Mouse (Mus musculus) MEL (cell line): Measurements from ENCODE around the gene Atp5h. TPM values are rescaled to one million over a fixed set of nuclear protein-coding genes. Genes with fewer than 3 reads are reported as not detected.

Experiments used
- DNase-seq: peaks from one replicate; pipeline ENCODE4 v3.0.0; 2011; ENCODE audit warnings: low read depth, low spot score
- H3K27ac ChIP-seq: 2 replicates; pipeline ENCODE4 v1.5.1; 2012; ENCODE audit warnings: low read depth, mild to moderate bottlenecking, control low read depth, low read length, moderate library complexity; ENCODE audit not compliant: control insufficient read depth
- H3K27me3 ChIP-seq, 2 experiments: fragments of 150-350 bp in 1 of 2; sonication (generic) in 1 of 2; 2 replicates each; pipeline ENCODE4 v1.6.1; 2012; ENCODE audit warnings: low read length in 2 of 2, mild to moderate bottlenecking in 2 of 2, improper control_type of control experiment in 1 of 2, moderate library complexity in 1 of 2; ENCODE audit not compliant: insufficient read depth in 2 of 2, control insufficient read depth in 1 of 2
- H3K36me3 ChIP-seq, 2 experiments: 2 replicates each; pipeline ENCODE4 v1.6.1; 2012 to 2014; ENCODE audit warnings: low read length in 2 of 2, improper control_type of control experiment in 1 of 2, inconsistent platforms in 1 of 2, mild to moderate bottlenecking in 1 of 2; ENCODE audit not compliant: insufficient read depth in 2 of 2, control insufficient read depth in 1 of 2
- H3K4me1 ChIP-seq, 2 experiments: fragments of 150-350 bp in 1 of 2; sonication (generic) in 1 of 2; 2 replicates each; pipeline ENCODE4 v1.6.1; 2012; ENCODE audit warnings: low read length in 2 of 2, improper control_type of control experiment in 1 of 2, mild to moderate bottlenecking in 1 of 2; ENCODE audit not compliant: insufficient read depth in 2 of 2, control insufficient read depth in 1 of 2
- H3K4me3 ChIP-seq, 2 experiments: fragments of 150-350 bp in 1 of 2; sonication (generic) in 1 of 2; 2 replicates each; pipeline ENCODE4 v1.5.1; 2012; ENCODE audit warnings: low read depth in 2 of 2, low read length in 2 of 2, mild to moderate bottlenecking in 2 of 2, moderate library complexity in 2 of 2, control low read depth in 1 of 2, improper control_type of control experiment in 1 of 2; ENCODE audit not compliant: control insufficient read depth in 1 of 2, insufficient read depth in 1 of 2
- H3K79me2 ChIP-seq: 2 replicates; pipeline ENCODE4 v1.6.1; 2012; ENCODE audit warnings: mild to moderate bottlenecking, low read length, moderate library complexity; ENCODE audit not compliant: control insufficient read depth, poor library complexity, insufficient read depth
- H3K9ac ChIP-seq: 2 replicates; pipeline ENCODE4 v1.6.1; 2012; ENCODE audit warnings: low read depth, mild to moderate bottlenecking, control low read depth, low read length, moderate library complexity; ENCODE audit not compliant: control insufficient read depth, poor library complexity, severe bottlenecking
- H3K9me3 ChIP-seq: fragments of 150-350 bp; sonication (generic); replicated peaks from 2 replicates; pipeline ENCODE4 v1.6.1; 2012; ENCODE audit warnings: mild to moderate bottlenecking, low read length, improper control_type of control experiment, moderate library complexity; ENCODE audit not compliant: insufficient read depth
- CHD1 ChIP-seq: IDR thresholded peaks from 2 replicates; pipeline ENCODE4 v1.6.1; 2012; ENCODE audit warnings: low read depth, mild to moderate bottlenecking, inconsistent platforms, low read length, improper control_type of control experiment
- E2F4 ChIP-seq: IDR thresholded peaks from 2 replicates; pipeline ENCODE4 v1.6.1; 2011; ENCODE audit warnings: low read depth, low read length, improper control_type of control experiment, borderline replicate concordance
- ELF1 ChIP-seq: IDR thresholded peaks from 2 replicates; pipeline ENCODE4 v1.6.1; 2014; ENCODE audit warnings: low read depth, mild to moderate bottlenecking, inconsistent platforms, low read length, improper control_type of control experiment, moderate library complexity
- MAFK ChIP-seq: IDR thresholded peaks from 2 replicates; pipeline ENCODE4 v1.6.1; 2011; ENCODE audit warnings: low read depth, mild to moderate bottlenecking, low read length, improper control_type of control experiment, borderline replicate concordance
- MAX ChIP-seq: IDR thresholded peaks from 2 replicates; pipeline ENCODE4 v1.6.1; 2011; ENCODE audit warnings: low read length, improper control_type of control experiment
- MAZ ChIP-seq: IDR thresholded peaks from 2 replicates; pipeline ENCODE4 v1.6.1; 2012; ENCODE audit warnings: low read depth, mild to moderate bottlenecking, inconsistent platforms, low read length, improper control_type of control experiment
- MXI1 ChIP-seq: IDR thresholded peaks from 2 replicates; pipeline ENCODE4 v1.6.1; 2011; ENCODE audit warnings: mild to moderate bottlenecking, low read depth, low read length, improper control_type of control experiment
- MYC ChIP-seq: IDR thresholded peaks from 2 replicates; pipeline ENCODE4 v1.6.1; 2011; ENCODE audit warnings: low read depth, mild to moderate bottlenecking, low read length, improper control_type of control experiment, moderate library complexity
- NRF1 ChIP-seq: IDR thresholded peaks from 2 replicates; pipeline ENCODE4 v1.6.1; 2014; ENCODE audit warnings: low read depth, mild to moderate bottlenecking, inconsistent platforms, low read length, improper control_type of control experiment, moderate library complexity; ENCODE audit not compliant: poor library complexity, insufficient read depth, severe bottlenecking
- POLR2A ChIP-seq, 2 experiments: IDR thresholded peaks; 2 replicates each; pipeline ENCODE4 v1.6.1; 2011 to 2012; ENCODE audit warnings: low read length in 2 of 2, mild to moderate bottlenecking in 2 of 2, control low read depth in 1 of 2, improper control_type of control experiment in 1 of 2, low read depth in 1 of 2, moderate library complexity in 1 of 2; ENCODE audit not compliant: control insufficient read depth in 1 of 2, insufficient read depth in 1 of 2, poor library complexity in 1 of 2
- POLR2AphosphoS5 ChIP-seq: IDR thresholded peaks from 2 replicates; pipeline ENCODE4 v1.6.1; 2012; ENCODE audit warnings: low read depth, borderline replicate concordance, mild to moderate bottlenecking, inconsistent platforms, low read length, moderate library complexity, mixed read lengths
- RAD21 ChIP-seq: IDR thresholded peaks from 2 replicates; pipeline ENCODE4 v1.6.1; 2011; ENCODE audit warnings: mild to moderate bottlenecking, low read depth, low read length, improper control_type of control experiment
- RCOR1 ChIP-seq: IDR thresholded peaks from 2 replicates; pipeline ENCODE4 v1.6.1; 2012; ENCODE audit warnings: low read depth, mild to moderate bottlenecking, inconsistent platforms, low read length, improper control_type of control experiment
- SIN3A ChIP-seq: IDR thresholded peaks from 2 replicates; pipeline ENCODE4 v1.6.1; 2012; ENCODE audit warnings: low read length, improper control_type of control experiment, inconsistent platforms
- SMC3 ChIP-seq: IDR thresholded peaks from 2 replicates; pipeline ENCODE4 v1.6.1; 2011; ENCODE audit warnings: low read depth, low read length, improper control_type of control experiment
- TBP ChIP-seq: IDR thresholded peaks from 2 replicates; pipeline ENCODE4 v1.8.0; 2011; ENCODE audit warnings: low read depth, low read length, improper control_type of control experiment
- USF1 ChIP-seq: IDR thresholded peaks from 2 replicates; pipeline ENCODE4 v1.6.1; 2014; ENCODE audit warnings: low read depth, mild to moderate bottlenecking, inconsistent platforms, low read length, improper control_type of control experiment, moderate library complexity
- ZC3H11A ChIP-seq: IDR thresholded peaks from 2 replicates; pipeline ENCODE4 v1.6.1; 2012; ENCODE audit warnings: low read depth, mild to moderate bottlenecking, inconsistent platforms, low read length, improper control_type of control experiment
- ZMIZ1 ChIP-seq: IDR thresholded peaks from 2 replicates; pipeline ENCODE4 v1.6.1; 2012; ENCODE audit warnings: low read depth, mild to moderate bottlenecking, inconsistent platforms, low read length, improper control_type of control experiment, moderate library complexity
- ZNF384 ChIP-seq: IDR thresholded peaks from 2 replicates; pipeline ENCODE4 v1.6.1; 2012; ENCODE audit warnings: low read depth, mild to moderate bottlenecking, inconsistent platforms, low read length, improper control_type of control experiment
- polyA plus RNA-seq, 2 experiments: library from polyadenylated mRNA; stranded (reverse) in 1 of 2; unstranded in 1 of 2; fragments of >175 nt in 1 of 2; fragments of >200 nt in 1 of 2; gene quantifications; 2 replicates each; pipeline versions ENCODE4 v1.2.1 to v1.2.4; 2012; ENCODE audit warnings: low replicate concordance in 2 of 2, low read depth in 1 of 2; ENCODE audit not compliant: insufficient read length in 2 of 2, insufficient read depth in 1 of 2, missing spikeins in 1 of 2
- total RNA-seq: library from RNA; depleted of rRNA; stranded (reverse); fragments of 300-350 nt; gene quantifications from 2 replicates; pipeline ENCODE4 v1.2.3, GENCODE M21; 2012

Atp5h gene
- total and polyA plus RNA-seq, 3 experiments: 525 to 1,715 (median 706) TPM

DNA sequence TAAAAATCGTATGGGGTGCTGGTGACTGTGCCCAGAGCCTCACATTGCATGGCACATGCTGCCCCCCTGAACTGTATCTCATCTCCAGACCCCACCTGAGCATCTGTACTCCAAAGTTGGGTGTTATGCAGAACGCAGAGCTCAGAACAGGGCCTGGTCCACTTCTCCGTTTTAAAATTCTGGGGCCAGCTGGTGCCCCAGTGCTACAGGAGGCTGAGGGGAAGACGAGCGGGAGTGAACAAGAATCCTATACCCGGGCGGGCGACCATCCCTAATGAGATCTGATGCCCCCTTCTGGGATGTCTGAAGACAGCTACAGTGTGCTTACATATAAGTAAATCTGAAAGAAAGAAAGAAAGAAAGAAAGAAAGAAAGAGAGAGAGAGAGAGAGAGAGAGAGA, 41.2 kb upstream of the Atp5h start:
- Histone ChIP-seq H3K79me2 (no peaks in the 10 kb centered on the region), H3K36me3 (peaks cover 0 to 3% of the 10 kb centered on the region in 2 experiments; a peak in 1 of 4 replicates), H3K9ac (no peak overlapping the region), H3K27ac (no peak overlapping the region), H3K4me3 (no peak overlapping the region), H3K4me1 (peaks cover 0 to 8% of the 10 kb centered on the region in 2 experiments; a peak in 2 of 4 replicates), H3K9me3 (no peaks in the 10 kb centered on the region), H3K27me3 (peaks cover 0 to 9% of the 10 kb centered on the region in 2 experiments; a peak in 2 of 4 replicates)
- TF ChIP-seq USF1: no peak
- no peak for TF ChIP-seq CHD1
- no peak for TF ChIP-seq MAFK
- TF ChIP-seq SMC3: no peak
- TF ChIP-seq MAX: no peak
- TF ChIP-seq MYC: no peak
- TF ChIP-seq ZMIZ1: no peak
- no peak for TF ChIP-seq NRF1
- TF ChIP-seq E2F4: no peak
- no peak for TF ChIP-seq ELF1
- no peak for TF ChIP-seq ZC3H11A
- no peak for TF ChIP-seq RCOR1
- no peak for DNase-seq

DNA sequence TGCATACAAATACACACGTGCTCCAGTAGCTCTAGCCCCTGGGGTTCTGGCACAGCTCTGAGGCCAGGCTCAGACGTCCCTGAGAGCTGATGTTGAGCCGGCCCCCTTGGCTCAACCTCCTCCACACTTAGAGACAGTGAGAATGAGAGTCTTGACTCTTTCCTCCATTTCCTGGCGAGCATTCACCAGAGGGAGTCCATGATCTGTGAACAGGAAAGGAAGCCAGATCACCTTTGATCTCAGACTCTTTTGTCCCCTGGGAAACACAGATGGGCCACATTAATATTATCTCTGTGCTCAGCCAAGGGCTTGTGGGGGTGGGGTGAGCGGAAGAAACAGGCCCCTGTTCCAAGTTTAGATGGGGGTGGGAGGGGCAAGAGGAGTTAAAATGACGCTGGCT, 37.6 kb upstream of the Atp5h start:
- H3K36me3 ChIP-seq: peaks cover 0 to 3% of the 10 kb centered on the region in 2 experiments; a peak in 1 of 4 replicates
- H3K9me3 ChIP-seq: no peaks in the 10 kb centered on the region
- H3K9ac ChIP-seq: peak overlapping the region; percentile 14; the same call in 1 of the 2 replicates
- H3K4me3 ChIP-seq: no peak overlapping the region
- peaks cover 0 to 12% of the 10 kb centered on the region in 2 experiments; a peak in 2 of 4 replicates for H3K4me1 ChIP-seq
- H3K27ac ChIP-seq: no peak overlapping the region
- DNase-seq: no peak
- no peaks in the 10 kb centered on the region for H3K27me3 ChIP-seq
- no peaks in the 10 kb centered on the region for H3K79me2 ChIP-seq
- TF ChIP-seq MAZ (no peak), ELF1 (no peak), TBP (no peak), SIN3A (no peak), MYC (no peak), CHD1 (no peak), RAD21 (no peak), MAFK (no peak), POLR2A (IDR thresholded peaks at IDR 0.05; ENCODE audit: control insufficient read depth in 1 of 2, insufficient read depth in 1 of 2, low read depth in 1 of 2, low read length in 2 of 2, poor library complexity in 1 of 2) (no peak), MXI1 (no peak), POLR2AphosphoS5 (no peak), ZNF384 (no peak)
